Mouse (Mus musculus): ENCODE measurements around the gene Rnaset2a.
"Not testable (repeated sequence)": the region's sequence is repeated elsewhere in the genome, so short reads cannot be mapped to it uniquely, and the experiment has no call there.

- TF ChIP-seq POLR2A (IDR thresholded peaks at IDR 0.05; ENCODE audit: control insufficient read depth, extremely low read depth, insufficient read depth, low read length, poor library complexity); CTCF (IDR thresholded peaks at IDR 0.05; ENCODE audit: borderline replicate concordance, control insufficient read depth, extremely low read depth, insufficient read depth, low read length, poor library complexity): not testable (repeated sequence)
Measured at GRCm38 (mm10) chr17:8146931-8147330, 966 bp downstream of the Rnaset2a start.
